Mouse (Mus musculus): ENCODE data around the gene Ubr2.

DNA sequence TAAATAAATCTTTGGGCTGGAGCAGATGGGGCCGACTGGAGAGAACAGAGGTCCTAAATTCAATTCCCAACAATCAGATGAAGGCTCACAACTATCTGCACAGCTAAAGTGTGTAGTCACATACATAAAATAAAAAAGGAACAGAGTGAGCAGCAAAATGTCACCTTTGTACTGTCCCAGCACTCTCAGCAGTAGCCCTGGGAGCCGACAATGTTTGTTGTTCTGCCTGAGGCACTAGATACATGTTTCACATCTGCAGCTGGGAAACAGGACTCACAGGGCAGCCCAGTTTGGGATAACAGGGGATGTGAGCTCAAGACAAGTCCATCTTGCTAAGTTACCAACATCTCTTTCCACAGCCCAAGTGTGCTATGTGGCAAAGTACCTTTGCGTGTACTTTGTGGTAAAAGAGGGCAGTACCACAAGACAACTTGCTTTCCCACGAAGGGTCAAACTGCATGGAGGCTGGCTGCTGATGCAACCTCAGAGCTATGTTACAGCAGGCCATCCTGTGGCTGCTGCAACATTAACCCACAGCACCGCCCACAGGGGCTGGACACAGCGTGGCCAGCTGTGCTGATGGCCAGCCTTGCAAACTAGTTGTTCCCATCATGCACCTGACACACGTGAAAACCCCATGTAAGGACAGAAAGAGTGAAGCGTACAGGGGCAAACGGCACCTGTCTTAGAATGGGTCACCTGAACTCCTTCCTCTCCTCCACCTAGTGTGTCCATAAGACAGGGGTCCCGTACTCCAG lies 15.5 kb downstream of the Ubr2 start:
- TF ChIP-seq CTCF (IDR thresholded peaks at IDR 0.05; ENCODE audit: extremely low read depth, insufficient read depth, low read length) = no peak
- TF ChIP-seq POLR2A (IDR thresholded peaks at IDR 0.05; ENCODE audit: extremely low read depth, insufficient read depth, low read length) = no peak

Measured in cortical plate, adult 2 months (tissue).